Mouse (Mus musculus) T-cell, adult 2 months (primary cell): ENCODE results near the gene Olfr1364.
A peak's percentile ranks its signal among the peaks of the same experiment; 100 is the strongest.

Source experiments
- DNase-seq: peaks from one replicate; pipeline ENCODE4 v3.0.0; 2022; ENCODE audit warnings: low spot score

The Olfr1364 gene

GRCm38 (mm10) chr13:21581659-21582058, at the start of gene Olfr1364:
Gene Olfr1364, minus strand, starts transcription at chr13:21581759.
- DNase-seq, result no peak

GRCm38 (mm10) chr13:21613922-21614321, 32.4 kb upstream of the Olfr1364 start, which contains the start of gene Olfr1362:
Gene Olfr1362, minus strand, starts transcription at chr13:21614022.
- no peak for DNase-seq

- no peak for DNase-seq
Observed at GRCm38 (mm10) chr13:21591618-21592017, 10.1 kb upstream of the Olfr1364 start.

- DNase-seq, result no peak
Observed at GRCm38 (mm10) chr13:21559793-21560192, 21.8 kb downstream of the Olfr1364 start, which contains the start of gene Olfr1535. Gene Olfr1535, minus strand, starts transcription at chr13:21559893.

- DNase-seq, result no peak
Observed at GRCm38 (mm10) chr13:21550416-21551110, 31.0 kb downstream of the Olfr1364 start.

GRCm38 (mm10) chr13:21549487-21549886, 32.1 kb downstream of the Olfr1364 start:
- no peak for DNase-seq

- DNase-seq, result no peak
Observed at GRCm38 (mm10) chr13:21542708-21543107, 38.9 kb downstream of the Olfr1364 start, which contains the start of gene Olfr1366. Gene Olfr1366, minus strand, starts transcription at chr13:21542808.

GRCm38 (mm10) chr13:21530781-21531201, 50.8 kb downstream of the Olfr1364 start, which contains the start of gene Zkscan8:
Gene Zkscan8, minus strand, starts transcription at chr13:21531120.
- peak; percentile 83 for DNase-seq

GRCm38 (mm10) chr13:21530136-21530535, 51.4 kb downstream of the Olfr1364 start:
- no peak for DNase-seq
